Comparison of ENCODE assay signal across 8 mouse cellular contexts in genomic region chr4:132178630-132179059, GRCm38 (mm10). TPM values are rescaled to one million over a fixed set of nuclear protein-coding genes. Genes with fewer than 3 reads are reported as not detected.
DNase-seq lines count a peak whose midpoint lies in the region; ATAC-seq lines count a peak whose summit lies in the region.

No protein-coding gene starts in this region.

- H3K27me3 ChIP-seq in heart, embryonic 10.5 days (ENCODE audit: insufficient read depth, poor library complexity, severe bottlenecking), result no peaks in the 10 kb centered on the region; the same call in 1 of the 2 replicates
- no peaks in the 10 kb centered on the region for H3K27me3 ChIP-seq in forebrain, embryonic 12.5 days
- H3K27me3 ChIP-seq in limb, embryonic 10.5 days (ENCODE audit: low read depth, poor library complexity, severe bottlenecking), result no peaks in the 10 kb centered on the region
- no peaks in the 10 kb centered on the region for H3K27me3 ChIP-seq in midbrain, embryonic 14.5 days (ENCODE audit: control insufficient read depth, insufficient read depth, low read length)

- no peak overlapping the region for H3K4me2 ChIP-seq in forebrain, embryonic 12.5 days
- no peak overlapping the region for H3K4me2 ChIP-seq in midbrain, embryonic 14.5 days (ENCODE audit: low read length)

- no peak overlapping the region for H3K4me3 ChIP-seq in heart, embryonic 10.5 days
- H3K4me3 ChIP-seq in forebrain, embryonic 12.5 days (replicated peaks), result no peak overlapping the region
- no peak overlapping the region for H3K4me3 ChIP-seq in limb, embryonic 10.5 days
- H3K4me3 ChIP-seq in midbrain, embryonic 14.5 days (replicated peaks; ENCODE audit: low read depth, low read length), result no peak overlapping the region

- peak; percentile 55 to 75 for DNase-seq in heart, adult 18-20 months
- no peak for DNase-seq in heart, embryonic 10.5 days (ENCODE audit: low spot score)
- peak; percentile 71 for DNase-seq in c-Kit-positive CD71-positive TER-119-positive erythroid progenitor cells, embryonic 14.5 days (ENCODE audit: low spot score)
- peak; percentile 88 for DNase-seq in induced T-regulatory cell, adult 2 months (ENCODE audit: low read depth)
- peak; percentile 73 for DNase-seq in limb, embryonic 10.5 days (ENCODE audit: low spot score)
- DNase-seq in midbrain, embryonic 14.5 days, result peak; percentile 88
- DNase-seq in spleen, postnatal 4 days (ENCODE audit: low spot score in 2 of 2), result peak; percentile 64 to 84

- H3K36me3 ChIP-seq in heart, embryonic 10.5 days, result peaks cover 26% of the 10 kb centered on the region
- H3K36me3 ChIP-seq in forebrain, embryonic 12.5 days (replicated peaks), result peaks cover 22% of the 10 kb centered on the region
- peaks cover 31% of the 10 kb centered on the region for H3K36me3 ChIP-seq in limb, embryonic 10.5 days
- peaks cover 23% of the 10 kb centered on the region for H3K36me3 ChIP-seq in midbrain, embryonic 14.5 days (ENCODE audit: control insufficient read depth, insufficient read depth, low read length)

- H3K9me3 ChIP-seq in heart, embryonic 10.5 days, result no peaks in the 10 kb centered on the region
- H3K9me3 ChIP-seq in forebrain, embryonic 12.5 days, result no peaks in the 10 kb centered on the region
- H3K9me3 ChIP-seq in limb, embryonic 10.5 days (replicated peaks), result no peaks in the 10 kb centered on the region
- no peaks in the 10 kb centered on the region for H3K9me3 ChIP-seq in midbrain, embryonic 14.5 days (ENCODE audit: control insufficient read depth, low read length)

- H3K27ac ChIP-seq in heart, embryonic 10.5 days, result no peak overlapping the region
- H3K27ac ChIP-seq in forebrain, embryonic 12.5 days, result no peak overlapping the region
- no peak overlapping the region for H3K27ac ChIP-seq in limb, embryonic 10.5 days
- no peak overlapping the region for H3K27ac ChIP-seq in midbrain, embryonic 14.5 days (replicated peaks; ENCODE audit: low read depth, low read length)

- H3K9ac ChIP-seq in forebrain, embryonic 12.5 days, result no peak overlapping the region
- no peak overlapping the region for H3K9ac ChIP-seq in midbrain, embryonic 14.5 days (replicated peaks; ENCODE audit: low read length)

- 11% methylated on average over 10 of the region's 10 CpGs for WGBS in heart, embryonic 10.5 days
- 8% methylated on average over 10 of the region's 10 CpGs for WGBS in forebrain, embryonic 12.5 days
- WGBS in limb, embryonic 10.5 days, result 12% methylated on average over 10 of the region's 10 CpGs
- 11% methylated on average over 10 of the region's 10 CpGs for WGBS in midbrain, embryonic 14.5 days

- no peaks in the 10 kb centered on the region for H3K4me1 ChIP-seq in heart, embryonic 10.5 days
- no peaks in the 10 kb centered on the region for H3K4me1 ChIP-seq in forebrain, embryonic 12.5 days
- peaks cover 5% of the 10 kb centered on the region; the same call in 1 of the 2 replicates for H3K4me1 ChIP-seq in limb, embryonic 10.5 days
- H3K4me1 ChIP-seq in midbrain, embryonic 14.5 days (ENCODE audit: control insufficient read depth, insufficient read depth, low read length), result no peaks in the 10 kb centered on the region

- ATAC-seq in forebrain, embryonic 12.5 days (ENCODE audit: low FRiP score), result peak; percentile 82
- peak; percentile 63; the same call in 1 of the 2 replicates for ATAC-seq in midbrain, embryonic 14.5 days (ENCODE audit: low FRiP score, low TSS enrichment)

RNA-seq across cellular contexts. Expression of gene Ythdf2, which starts 33.5 kb away (rescaled TPM):
- total RNA-seq in heart, adult 18-20 months (2021), result 10 to 100 TPM; 26.7 to 30.8 TPM
- 76.0 and 91.6 TPM in 2 replicates for polyA plus RNA-seq in heart, embryonic 10.5 days (2016; fragmentation: Nextera tagmentation; extraction: Ambion mirVana)
- 152 and 166 TPM in 2 replicates for polyA plus RNA-seq in forebrain, embryonic 12.5 days (2016; fragmentation: Nextera tagmentation; extraction: Ambion mirVana)
- 151 TPM in 2 replicates for polyA plus RNA-seq in limb, embryonic 10.5 days (2016; fragmentation: Nextera tagmentation; extraction: Ambion mirVana)
- polyA plus RNA-seq in midbrain, embryonic 14.5 days (2014; fragmentation: Nextera tagmentation; extraction: Ambion mirVana), result 130 and 169 TPM in 2 replicates

RNA-seq across cellular contexts. Expression of gene Oprd1, which starts 34.4 kb away (rescaled TPM):
- under 1 TPM; 0.17 to 0.18 TPM for total RNA-seq in heart, adult 18-20 months (2021)
- polyA plus RNA-seq in heart, embryonic 10.5 days (2016; fragmentation: Nextera tagmentation; extraction: Ambion mirVana), result 1.00 and 1.1 TPM in 2 replicates
- 0.06 and 0.15 TPM in 2 replicates for polyA plus RNA-seq in forebrain, embryonic 12.5 days (2016; fragmentation: Nextera tagmentation; extraction: Ambion mirVana)
- polyA plus RNA-seq in limb, embryonic 10.5 days (2016; fragmentation: Nextera tagmentation; extraction: Ambion mirVana), result 0.16 and 0.19 TPM in 2 replicates
- polyA plus RNA-seq in midbrain, embryonic 14.5 days (2014; fragmentation: Nextera tagmentation; extraction: Ambion mirVana), result 0.08 and 0.15 TPM in 2 replicates
